Mouse (Mus musculus) bone marrow macrophage, adult 2 months (primary cell): ENCODE data around the gene Gpr107. TPM values are rescaled to one million over a fixed set of nuclear protein-coding genes. Genes with fewer than 3 reads are reported as not detected.

ENCODE experiments used
- H3K27ac ChIP-seq: 2 replicates; pipeline ENCODE4 v1.5.1; 2012; ENCODE audit warnings: low read depth, low read length; ENCODE audit not compliant: insufficient read depth
- H3K4me1 ChIP-seq: 2 replicates; pipeline ENCODE4 v1.6.1; 2012; ENCODE audit warnings: low read length; ENCODE audit not compliant: control insufficient read depth, insufficient read depth
- H3K4me3 ChIP-seq: 2 replicates; pipeline ENCODE4 v1.5.1; 2012; ENCODE audit warnings: mild to moderate bottlenecking, low read length, moderate library complexity; ENCODE audit not compliant: insufficient read depth
- CTCF ChIP-seq: IDR thresholded peaks from 2 replicates; pipeline ENCODE4 v1.5.1; 2012; ENCODE audit warnings: low read depth, mild to moderate bottlenecking, low read length, moderate library complexity
- POLR2A ChIP-seq: IDR thresholded peaks from 2 replicates; pipeline ENCODE4 v1.6.1; 2012; ENCODE audit warnings: mild to moderate bottlenecking, low read depth, low read length, borderline replicate concordance
- polyA plus RNA-seq: library from polyadenylated mRNA; stranded (reverse); fragments of >200 nt; gene quantifications from 2 replicates; pipeline ENCODE4 v1.2.4, GENCODE M21; 2012; ENCODE audit not compliant: missing spikeins, insufficient read depth, insufficient read length

Gpr107 gene
- polyA plus RNA-seq, 1 experiment, result 80.8 TPM

GRCm38 (mm10) chr2:31182786-31183330 lies 30.7 kb downstream of the Gpr107 start:
- TF ChIP-seq POLR2A, result no peak
- no peak for TF ChIP-seq CTCF
- Histone ChIP-seq H3K4me3 (no peak overlapping the region), H3K27ac (no peak overlapping the region)

GRCm38 (mm10) chr2:31183830-31184229 lies 31.7 kb downstream of the Gpr107 start:
- Histone ChIP-seq H3K27ac (no peak overlapping the region), H3K4me3 (no peak overlapping the region), H3K4me1 (peaks cover 13% of the 10 kb centered on the region)
- TF ChIP-seq CTCF (no peak), POLR2A (no peak)

More at GRCm38 (mm10) chr2:31182786-31183330, 30.7 kb downstream of the Gpr107 start:
- H3K4me1 ChIP-seq, result peaks cover 13% of the 10 kb centered on the region

- TF ChIP-seq CTCF (no peak), POLR2A (no peak)
Observed at GRCm38 (mm10) chr2:31188691-31189090, 36.6 kb downstream of the Gpr107 start.

GRCm38 (mm10) chr2:31189654-31190053 lies 37.5 kb downstream of the Gpr107 start:
- TF ChIP-seq CTCF (no peak), POLR2A (no peak)
- Histone ChIP-seq H3K4me3 (no peak overlapping the region), H3K4me1 (no peaks in the 10 kb centered on the region), H3K27ac (no peak overlapping the region)

More at GRCm38 (mm10) chr2:31188691-31189090, 36.6 kb downstream of the Gpr107 start:
- H3K4me1 ChIP-seq, result no peaks in the 10 kb centered on the region
- H3K27ac ChIP-seq, result no peak overlapping the region
- H3K4me3 ChIP-seq, result no peak overlapping the region

GRCm38 (mm10) chr2:31191765-31192164 lies 39.6 kb downstream of the Gpr107 start:
- Histone ChIP-seq H3K4me1 (no peaks in the 10 kb centered on the region), H3K27ac (no peak overlapping the region), H3K4me3 (no peak overlapping the region)
- TF ChIP-seq POLR2A (no peak), CTCF (no peak)

GRCm38 (mm10) chr2:31194356-31195021 lies 42.4 kb downstream of the Gpr107 start:
- Histone ChIP-seq H3K27ac (no peak overlapping the region), H3K4me3 (no peak overlapping the region), H3K4me1 (no peaks in the 10 kb centered on the region)
- TF ChIP-seq CTCF (peak; percentile 19; the same call in 1 of the 2 replicates), POLR2A (no peak)

- no peak overlapping the region for H3K4me3 ChIP-seq
- H3K27ac ChIP-seq, result no peak overlapping the region
- H3K4me1 ChIP-seq, result no peaks in the 10 kb centered on the region
- TF ChIP-seq CTCF (no peak), POLR2A (no peak)
Observed at GRCm38 (mm10) chr2:31198621-31199020, 46.5 kb downstream of the Gpr107 start.

- Histone ChIP-seq H3K4me3 (no peak overlapping the region), H3K4me1 (no peaks in the 10 kb centered on the region), H3K27ac (no peak overlapping the region)
- TF ChIP-seq POLR2A (no peak), CTCF (no peak)
Observed at GRCm38 (mm10) chr2:31200051-31200450, 47.9 kb downstream of the Gpr107 start.

GRCm38 (mm10) chr2:31201851-31202250 lies 49.7 kb downstream of the Gpr107 start:
- TF ChIP-seq POLR2A, result no peak
- TF ChIP-seq CTCF, result no peak
- H3K27ac ChIP-seq, result no peak overlapping the region
- no peaks in the 10 kb centered on the region for H3K4me1 ChIP-seq
- H3K4me3 ChIP-seq, result no peak overlapping the region

GRCm38 (mm10) chr2:31202357-31202756 lies 50.2 kb downstream of the Gpr107 start:
- Histone ChIP-seq H3K27ac (no peak overlapping the region), H3K4me3 (no peak overlapping the region), H3K4me1 (no peaks in the 10 kb centered on the region)
- TF ChIP-seq POLR2A (no peak), CTCF (no peak)

GRCm38 (mm10) chr2:31202956-31203355 lies 50.8 kb downstream of the Gpr107 start:
- no peak for TF ChIP-seq POLR2A
- TF ChIP-seq CTCF, result no peak
- H3K27ac ChIP-seq, result no peak overlapping the region
- no peaks in the 10 kb centered on the region for H3K4me1 ChIP-seq
- no peak overlapping the region for H3K4me3 ChIP-seq
